Mouse (Mus musculus) adrenal gland, adult 18-20 months (tissue): ENCODE results near the gene F2rl1. TPM values are rescaled to one million over a fixed set of nuclear protein-coding genes. Genes with fewer than 3 reads are reported as not detected.

Source experiments
- DNase-seq, 2 experiments: peaks; one replicate each; pipeline ENCODE4 v3.0.0; 2021 to 2022; ENCODE audit warnings: low spot score in 2 of 2
- total RNA-seq, 2 experiments: library from RNA; stranded (reverse); gene quantifications; 1 replicate in 1 of 2; 2 replicates in 1 of 2; pipeline ENCODE4 v1.2.3; 2021

F2rl1 gene
- total RNA-seq, 2 experiments from 2014 or later: 0.10 to 0.45 TPM

DNA sequence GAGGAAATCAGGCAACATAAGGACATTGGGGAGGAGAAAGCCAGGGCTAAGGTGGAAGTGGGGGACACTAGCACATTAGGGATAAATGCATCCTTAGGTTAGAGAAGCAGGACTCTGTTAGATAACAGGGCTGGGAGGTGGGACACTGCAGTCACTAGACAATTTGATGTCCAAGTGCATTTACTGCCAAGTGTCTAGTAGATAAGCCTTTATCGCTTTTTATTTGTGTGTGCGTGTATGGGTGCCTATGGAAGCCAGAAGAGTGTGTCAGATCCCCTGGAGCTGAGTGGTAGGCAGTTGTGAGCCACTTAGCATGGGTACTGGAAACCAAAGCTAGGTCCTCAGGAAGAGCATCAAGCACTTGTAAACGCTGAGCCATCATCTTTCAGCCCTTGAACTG lies 50.7 kb downstream of the F2rl1 start:
- DNase-seq: no peak

DNA sequence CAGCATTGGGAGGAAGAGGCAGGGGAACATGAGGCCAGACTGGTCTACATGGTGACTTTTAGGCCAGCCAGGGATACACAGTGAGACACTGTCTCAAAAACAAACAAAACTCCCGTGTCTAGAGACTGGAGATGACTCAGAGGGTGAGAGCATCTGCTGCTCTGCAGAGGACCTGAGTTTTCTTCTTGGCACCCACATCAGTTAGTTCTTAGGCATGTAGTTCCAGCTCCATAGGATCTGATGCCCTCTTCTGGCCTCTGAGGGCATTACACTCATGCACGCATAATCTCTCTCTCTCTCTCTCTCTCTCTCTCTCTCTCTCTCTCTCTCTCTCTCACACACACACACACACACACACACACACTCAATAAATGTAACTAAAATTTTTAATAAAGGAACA lies 54.1 kb downstream of the F2rl1 start:
- DNase-seq: no peak

Other genes with a start within 250 kb of the F2rl1 start
- 10 to 100 TPM; 21.4 to 29.3 TPM for gene Zbed3, start 201.6 kb downstream of the F2rl1 start, total RNA-seq
- gene Aggf1, start 149.9 kb downstream of the F2rl1 start, total RNA-seq: 10 to 100 TPM; 33.3 to 40.1 TPM
- gene Crhbp, start 80.3 kb downstream of the F2rl1 start, total RNA-seq: under 1 TPM in 1 of 2 experiments, not detected in 1; 0.29 TPM
- not detected for gene S100z, start 46.5 kb downstream of the F2rl1 start, total RNA-seq
- gene F2r, start 93.3 kb upstream of the F2rl1 start, total RNA-seq: 100 to 1,000 TPM in 1 of 2 experiments, 10 to 100 TPM in 1; 91.0 to 163 TPM
- gene F2rl2, start 171.6 kb upstream of the F2rl1 start, total RNA-seq: under 1 TPM; 0.17 to 0.19 TPM